Mouse (Mus musculus): ENCODE data around the gene Adamts2.

- TF ChIP-seq CTCF (IDR thresholded peaks at IDR 0.05; ENCODE audit: extremely low read depth, insufficient read depth, low read length) (no peak), POLR2A (IDR thresholded peaks at IDR 0.05; ENCODE audit: extremely low read depth, insufficient read depth, low read length) (no peak)
Observed at GRCm38 (mm10) chr11:50624720-50625119, 22.8 kb downstream of the Adamts2 start.

Measured in cortical plate, adult 2 months (tissue).